Mouse (Mus musculus) spleen, postnatal 36 days (tissue): ENCODE measurements around the gene Mark1.

Source experiments
- DNase-seq, 2 experiments: peaks; one replicate each; pipeline ENCODE4 v3.0.0; 2022; ENCODE audit warnings: low spot score in 2 of 2, mixed read lengths in 1 of 2

Mark1 gene

GRCm38 (mm10) chr1:184851741-184852618, 147.4 kb downstream of the Mark1 start:
- DNase-seq = peak; percentile 61 to 75

GRCm38 (mm10) chr1:184851166-184851565, 148.2 kb downstream of the Mark1 start:
- DNase-seq = no peak

GRCm38 (mm10) chr1:184846973-184847372, 152.4 kb downstream of the Mark1 start:
- no peak for DNase-seq
